Mouse (Mus musculus) frontal cortex, postnatal 25 days (tissue): Measurements from ENCODE around the gene Lce3e.

Source experiments
- DNase-seq, 2 experiments: peaks; one replicate each; pipeline ENCODE4 v3.0.0; 2022; ENCODE audit warnings: low spot score in 2 of 2

Gene Lce3e

GRCm38 (mm10) chr3:92966761-92967160 lies at the start of gene Lce3e:
TSS of gene Lce3e (plus strand) at chr3:92967061.
- DNase-seq = no peak

DNA sequence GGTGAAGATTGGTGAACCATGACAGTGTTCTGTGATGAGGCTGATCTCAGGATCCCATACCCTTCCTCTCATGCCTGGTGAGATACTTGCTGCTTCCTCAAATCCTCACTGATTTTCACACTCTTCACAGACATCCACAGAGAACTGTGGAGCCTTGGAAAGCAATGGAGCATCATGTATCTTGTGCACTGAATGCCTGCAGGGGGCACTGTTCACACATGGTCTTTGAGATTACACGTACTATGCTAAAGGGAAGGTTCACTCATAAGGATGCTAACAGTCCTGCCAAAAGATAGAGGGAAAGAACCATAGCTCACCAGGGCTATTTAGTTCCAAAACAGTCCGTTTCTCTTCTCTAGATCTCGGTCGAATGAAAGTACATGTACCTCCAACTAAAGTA lies 46.5 kb upstream of the Lce3e start:
- peak in 1 of 2 experiments; percentile 7 for DNase-seq

GRCm38 (mm10) chr3:92926130-92926529 lies 40.7 kb upstream of the Lce3e start, which contains the start of gene Lce3a:
TSS of gene Lce3a (minus strand) at chr3:92926230.
- no peak for DNase-seq

- DNase-seq = no peak
Measured at GRCm38 (mm10) chr3:92932679-92933078, 34.2 kb upstream of the Lce3e start, which contains the start of gene Lce3b. TSS of gene Lce3b (plus strand) at chr3:92932979.

GRCm38 (mm10) chr3:92944186-92944585 lies 22.7 kb upstream of the Lce3e start, which contains the start of gene Lce3c:
TSS of gene Lce3c (plus strand) at chr3:92944486.
- no peak for DNase-seq

GRCm38 (mm10) chr3:92957090-92957489 lies 9.8 kb upstream of the Lce3e start, which contains the start of gene Lce3d:
TSS of gene Lce3d (plus strand) at chr3:92957390.
- DNase-seq = no peak

- DNase-seq = no peak
Measured at GRCm38 (mm10) chr3:92978484-92978883, 11.6 kb downstream of the Lce3e start.

- DNase-seq = no peak
Measured at GRCm38 (mm10) chr3:92991926-92992325, 25.1 kb downstream of the Lce3e start, which contains the start of gene Lce3f. TSS of gene Lce3f (plus strand) at chr3:92992226.

DNA sequence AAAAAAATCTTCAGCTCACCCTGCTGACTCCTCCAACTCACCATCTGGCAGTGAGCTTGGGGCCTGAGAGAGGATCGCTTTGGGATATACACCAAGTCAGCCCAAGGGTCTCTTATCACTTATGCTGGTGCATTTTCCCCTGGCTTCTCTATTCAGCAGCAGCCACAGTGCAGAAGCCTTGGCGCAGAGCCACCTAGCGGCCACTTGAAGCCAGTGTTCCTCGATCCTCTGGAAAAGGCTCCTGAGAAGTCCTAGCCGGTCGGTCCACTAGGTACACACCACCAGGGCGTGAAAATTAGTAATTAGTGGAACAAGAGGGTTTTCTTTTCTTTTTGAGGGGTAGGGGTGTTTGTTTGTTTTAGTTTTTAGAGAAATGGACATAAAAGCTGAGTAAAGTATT lies 31.8 kb downstream of the Lce3e start:
- DNase-seq = peak; percentile 55 to 62

GRCm38 (mm10) chr3:93000621-93001020 lies 33.8 kb downstream of the Lce3e start:
- DNase-seq = no peak

GRCm38 (mm10) chr3:93002843-93003242 lies 36.0 kb downstream of the Lce3e start:
- DNase-seq = no peak

- DNase-seq = peak; percentile 14 to 26
Measured at GRCm38 (mm10) chr3:93014378-93014801, 47.5 kb downstream of the Lce3e start.

DNA sequence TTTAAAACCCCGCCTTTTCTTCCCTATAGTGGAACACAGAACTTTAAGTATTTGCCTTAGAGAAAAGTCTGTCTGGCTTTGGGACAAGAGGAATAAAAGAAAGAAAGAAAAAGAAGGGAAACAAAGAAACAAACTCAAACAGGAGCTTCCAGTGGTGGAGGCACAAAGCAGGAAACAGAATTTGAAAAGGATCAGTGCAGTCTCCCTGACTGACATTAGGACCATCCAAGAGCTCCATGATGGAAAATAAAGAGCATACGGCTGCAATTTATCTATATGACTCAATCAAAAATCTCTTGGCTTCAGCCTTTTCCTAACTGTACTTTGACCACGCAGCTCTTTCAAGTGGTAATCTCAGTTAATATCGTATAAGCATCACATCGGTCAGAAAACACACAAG lies 48.0 kb downstream of the Lce3e start:
- no peak for DNase-seq

DNA sequence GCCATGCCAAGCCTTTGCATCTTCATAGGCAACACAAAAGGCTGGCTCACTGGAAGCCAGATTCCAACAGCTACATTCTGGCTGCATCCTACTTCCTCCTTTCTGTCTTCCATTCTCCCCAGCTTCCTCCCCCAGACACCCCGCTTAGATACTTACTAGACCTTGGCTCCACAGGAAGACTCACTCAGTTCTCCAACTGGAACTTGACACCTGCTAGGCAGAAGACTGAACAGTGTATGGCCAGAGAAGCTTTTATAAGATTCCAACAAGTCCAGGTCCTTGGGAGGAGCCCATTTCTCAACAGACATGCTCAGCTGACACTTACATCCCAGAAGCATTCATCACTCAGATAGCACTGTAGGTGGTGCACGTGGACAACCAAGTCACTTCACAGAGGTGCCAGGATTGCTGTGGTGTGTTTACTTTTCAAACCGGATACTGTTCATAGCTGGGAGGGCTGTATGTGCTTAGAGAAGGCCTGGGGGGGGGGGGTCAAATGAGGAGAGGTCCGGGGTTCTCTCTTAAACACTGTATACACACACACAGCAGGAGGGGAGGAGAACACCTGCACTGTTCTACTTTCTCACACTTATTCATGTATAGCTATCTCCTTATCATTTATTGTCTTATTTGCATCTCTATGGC lies 48.7 kb downstream of the Lce3e start, which contains the start of gene Crct1:
Gene Crct1, minus strand, starts transcription at position 228 of the 645 bp plus-strand sequence.
- no peak for DNase-seq
